Mouse (Mus musculus) stomach, embryonic 15.5 days (tissue): ENCODE data around the gene Sprr2j-ps. TPM values are rescaled to one million over a fixed set of nuclear protein-coding genes. Genes with fewer than 3 reads are reported as not detected.

ENCODE experiments used
- polyA plus RNA-seq: library from polyadenylated mRNA; unstranded; fragments of >200 nt; fragmentation: Nextera tagmentation; extraction: Ambion mirVana; gene quantifications from 2 replicates; pipeline ENCODE4 v1.2.1, GENCODE M21; 2015

Sprr2j-ps gene
- polyA plus RNA-seq, 1 experiment from 2014 or later, result 1.2 TPM

Other genes with a start within 250 kb of the Sprr2j-ps start
- gene Sprr2a1, start 202.3 kb upstream of the Sprr2j-ps start, polyA plus RNA-seq, result 9.5 and 12.7 TPM in 2 replicates
- 541 and 1,085 TPM in 2 replicates for gene Sprr2a2, start 202.2 kb upstream of the Sprr2j-ps start, polyA plus RNA-seq
- 44.5 and 82.4 TPM in 2 replicates for gene Sprr2a3, start 132.7 kb upstream of the Sprr2j-ps start, polyA plus RNA-seq
- 0.23 TPM in 1 of 2 replicates, not detected in the other for gene Sprr2b, start 101.5 kb upstream of the Sprr2j-ps start, polyA plus RNA-seq
- 0.68 TPM in 1 of 2 replicates, not detected in the other for gene Sprr2d, start 78.9 kb upstream of the Sprr2j-ps start, polyA plus RNA-seq
- not detected in 2 replicates for gene Sprr2e, start 65.9 kb upstream of the Sprr2j-ps start, polyA plus RNA-seq
- gene Sprr2f, start 52.9 kb upstream of the Sprr2j-ps start, polyA plus RNA-seq, result not detected in 2 replicates
- 0.21 TPM in 1 of 2 replicates, not detected in the other for gene Sprr2h, start 32.4 kb upstream of the Sprr2j-ps start, polyA plus RNA-seq
- 0.60 TPM in 1 of 2 replicates, not detected in the other for gene Sprr2i, start 10.1 kb upstream of the Sprr2j-ps start, polyA plus RNA-seq
- gene Gm9774, start 11.3 kb downstream of the Sprr2j-ps start, polyA plus RNA-seq, result 7.3 and 25.4 TPM in 2 replicates
- gene Sprr2k, start 14.5 kb downstream of the Sprr2j-ps start, polyA plus RNA-seq, result 0.73 TPM in 1 of 2 replicates, not detected in the other
- gene Sprr1b, start 20.7 kb downstream of the Sprr2j-ps start, polyA plus RNA-seq, result 1.6 TPM in 1 of 2 replicates, not detected in the other
- 30.3 and 125 TPM in 2 replicates for gene Sprr3, start 40.6 kb downstream of the Sprr2j-ps start, polyA plus RNA-seq
- gene Sprr1a, start 67.8 kb downstream of the Sprr2j-ps start, polyA plus RNA-seq, result 69.5 and 186 TPM in 2 replicates
- not detected in 2 replicates for gene Sprr4, start 82.4 kb downstream of the Sprr2j-ps start, polyA plus RNA-seq
- gene 2310046K23Rik, start 116.4 kb downstream of the Sprr2j-ps start, polyA plus RNA-seq, result not detected in 2 replicates
- 0.41 and 1.2 TPM in 2 replicates for gene Ivl, start 155.7 kb downstream of the Sprr2j-ps start, polyA plus RNA-seq
- gene Smcp, start 170.9 kb downstream of the Sprr2j-ps start, polyA plus RNA-seq, result 0.67 TPM in 1 of 2 replicates, not detected in the other
- gene 2210017I01Rik, start 189.4 kb downstream of the Sprr2j-ps start, polyA plus RNA-seq, result not detected in 2 replicates
- not detected in 2 replicates for gene Lce6a, start 203.6 kb downstream of the Sprr2j-ps start, polyA plus RNA-seq
- not detected in 2 replicates for gene Lce1a1, start 230.2 kb downstream of the Sprr2j-ps start, polyA plus RNA-seq
- not detected in 2 replicates for gene Lce1b, start 238.8 kb downstream of the Sprr2j-ps start, polyA plus RNA-seq